Mouse (Mus musculus): Measurements from ENCODE around the gene Nphp1.

Nphp1 gene

DNA sequence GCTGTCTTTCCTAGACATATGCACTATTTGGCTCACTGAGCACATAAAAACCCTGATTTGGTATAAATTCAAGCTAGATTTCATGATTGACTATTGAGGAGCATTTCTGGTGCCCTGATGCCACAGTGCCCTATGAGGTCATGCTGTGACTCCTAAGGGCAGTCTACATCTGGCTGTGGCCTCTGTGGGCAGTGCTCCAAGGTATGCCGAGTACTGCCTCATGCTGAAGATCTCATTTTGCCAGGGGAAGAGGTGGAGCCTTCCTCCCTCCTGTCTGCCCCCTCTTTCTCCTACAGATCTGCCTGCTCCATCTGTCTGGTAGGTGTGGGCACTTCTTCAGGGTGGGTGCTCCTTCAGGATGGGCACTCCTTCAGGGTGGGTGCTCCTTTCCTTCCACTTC, 39.3 kb downstream of the Nphp1 start:
- DNase-seq (ENCODE audit: low spot score): no peak

DNA sequence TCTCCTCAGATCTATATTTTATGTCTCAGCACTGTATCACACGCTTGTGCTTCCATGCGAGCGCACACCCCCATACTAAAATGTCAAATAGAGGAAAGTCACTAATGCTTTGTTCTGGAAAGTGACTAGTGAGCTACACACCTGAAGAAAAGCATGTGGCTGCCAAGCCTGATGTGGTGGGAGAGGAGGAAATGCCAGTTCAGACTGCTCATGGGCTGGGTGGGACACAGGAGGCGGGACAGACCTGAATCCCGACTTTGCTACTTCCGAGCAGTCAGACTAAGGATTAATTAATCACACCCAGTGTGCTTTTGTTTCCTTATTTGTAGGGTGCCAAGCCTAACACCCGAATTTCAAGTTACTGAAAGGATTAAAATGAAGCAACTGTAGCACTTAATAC, 40.4 kb downstream of the Nphp1 start:
- no peak for DNase-seq (ENCODE audit: low spot score)

DNA sequence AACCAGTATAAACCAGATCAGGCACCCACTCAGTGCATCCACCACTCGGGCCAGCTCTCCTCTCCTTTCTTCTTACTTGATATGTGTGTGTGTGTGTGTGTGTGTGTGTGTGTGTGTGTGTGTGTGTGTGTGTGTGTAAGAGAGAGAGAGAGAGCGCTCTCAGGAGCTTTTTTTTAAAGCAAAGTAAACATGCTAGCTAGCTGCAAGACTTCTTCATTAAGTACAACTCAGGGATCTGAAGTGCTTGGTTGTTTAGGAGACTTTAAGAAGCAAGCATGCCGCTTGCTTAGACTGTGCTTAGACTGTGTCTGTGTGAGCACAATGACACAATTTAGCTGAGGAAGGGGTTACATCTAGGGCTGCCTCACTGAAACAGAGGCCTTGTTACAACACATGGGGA, 46.1 kb downstream of the Nphp1 start:
- DNase-seq (ENCODE audit: low spot score): no peak

DNA sequence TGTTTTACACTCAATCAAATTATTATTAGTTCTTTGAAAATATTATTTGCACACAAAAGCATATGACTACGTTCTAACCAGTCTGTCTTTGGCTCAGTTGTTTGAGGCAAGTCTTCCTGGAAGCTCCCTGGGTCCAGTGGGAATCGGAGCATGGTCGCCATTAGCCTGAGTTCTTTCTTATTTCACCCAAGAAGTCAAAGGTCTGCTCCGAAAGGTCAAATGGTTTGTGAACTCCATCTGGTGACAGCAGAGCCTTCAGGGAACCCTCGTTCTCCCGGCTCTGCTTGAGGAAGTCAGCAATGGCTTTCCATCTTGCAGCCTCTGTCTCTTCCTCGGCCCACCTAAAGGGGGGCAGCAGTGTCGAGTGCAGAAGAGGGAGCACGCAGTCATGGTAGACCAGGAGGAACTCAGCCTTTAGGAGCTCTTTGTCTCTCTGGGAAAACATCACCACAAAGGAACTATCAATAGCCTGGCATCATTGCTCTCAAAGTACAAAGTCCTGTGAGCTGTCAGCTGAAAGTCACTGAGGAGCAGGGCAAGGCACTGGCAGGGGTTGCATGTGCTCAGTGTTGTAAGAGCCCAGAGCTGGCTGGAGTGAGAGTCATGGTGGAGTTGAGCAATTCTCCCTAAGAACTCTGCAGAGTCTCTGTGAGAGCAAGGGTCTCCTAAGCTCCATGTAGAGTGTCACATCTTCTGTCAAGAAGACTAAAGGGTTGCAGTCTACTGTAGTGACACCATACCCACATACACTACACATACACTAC, 47.8 kb downstream of the Nphp1 start:
- no peak for DNase-seq (ENCODE audit: low spot score)

DNA sequence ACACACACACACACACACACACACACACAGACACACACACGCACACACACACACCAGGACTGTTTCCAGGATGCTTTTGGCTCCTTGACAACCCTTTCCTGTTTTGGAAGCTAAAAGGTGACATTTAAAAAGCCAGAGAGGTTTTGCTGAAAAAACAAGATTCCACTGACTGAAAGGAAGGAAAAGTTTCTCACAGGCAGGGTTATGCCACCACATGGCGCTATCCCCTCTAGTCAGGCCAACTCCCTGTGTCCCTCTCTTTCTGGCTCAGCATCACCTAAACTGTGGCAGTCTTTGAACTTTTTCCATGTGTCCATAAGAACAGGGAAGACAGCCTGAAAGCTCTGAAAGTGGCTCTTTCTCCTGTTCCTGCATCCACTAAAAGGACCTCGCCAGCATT, 50.8 kb downstream of the Nphp1 start:
- no peak for DNase-seq (ENCODE audit: low spot score)

DNA sequence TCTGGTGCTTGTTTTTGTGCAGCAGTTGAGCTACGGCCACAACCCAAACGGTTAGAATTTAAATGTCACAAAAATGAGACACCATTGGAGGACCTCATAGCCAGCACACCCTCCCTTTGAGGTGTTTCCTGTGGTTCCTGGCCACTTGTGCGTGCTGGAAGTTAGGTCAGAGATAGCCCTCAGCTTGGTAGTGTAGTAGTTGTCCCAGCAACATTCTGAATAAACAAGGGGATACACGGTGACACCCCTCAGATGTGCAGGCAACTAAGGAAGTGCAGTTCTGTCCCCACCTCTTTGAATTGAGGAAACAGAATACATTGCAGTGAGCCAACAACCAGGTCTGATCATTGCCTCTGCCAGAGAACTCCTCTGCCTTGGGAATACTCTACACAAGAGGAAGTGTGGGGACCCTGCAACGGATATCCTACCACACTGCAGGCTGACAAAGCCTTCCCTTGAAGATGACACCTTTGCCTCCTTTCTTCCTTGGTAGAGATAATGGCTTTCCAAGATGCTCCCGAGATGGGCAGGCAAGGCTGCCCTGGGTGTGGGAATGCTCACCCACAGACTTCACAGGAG, 52.0 kb downstream of the Nphp1 start:
- no peak for DNase-seq (ENCODE audit: low spot score)

DNA sequence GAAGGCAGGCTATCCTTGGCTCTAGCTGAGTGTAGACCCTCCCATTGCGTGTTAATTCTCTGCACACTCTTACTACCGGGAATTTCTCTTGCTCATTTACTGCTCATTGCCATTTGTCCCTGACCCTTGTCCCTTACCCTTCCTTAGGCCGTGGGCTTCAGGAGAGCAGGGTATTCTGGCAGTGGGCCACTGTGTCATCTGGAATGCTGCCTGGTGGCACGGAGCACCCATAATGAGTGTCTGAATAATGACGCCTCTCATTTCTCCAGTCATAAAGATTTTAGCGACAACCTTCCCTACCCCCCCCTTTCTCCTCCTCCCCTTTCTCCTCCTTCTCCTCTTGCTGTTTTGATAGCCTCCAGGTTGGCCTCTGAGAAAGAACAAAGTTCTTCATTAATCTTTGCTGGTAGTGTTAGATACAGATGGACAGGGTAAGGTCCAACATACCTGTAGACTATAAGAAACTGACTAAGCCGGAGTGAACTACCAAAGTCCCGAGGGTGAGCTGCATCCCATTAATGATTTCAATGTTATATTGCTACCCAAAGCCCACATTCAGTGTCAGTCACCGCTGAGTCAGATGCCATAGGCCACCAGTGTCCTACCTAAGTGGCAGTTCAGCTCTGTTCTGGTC, 53.1 kb downstream of the Nphp1 start:
- DNase-seq (ENCODE audit: low spot score): no peak

DNA sequence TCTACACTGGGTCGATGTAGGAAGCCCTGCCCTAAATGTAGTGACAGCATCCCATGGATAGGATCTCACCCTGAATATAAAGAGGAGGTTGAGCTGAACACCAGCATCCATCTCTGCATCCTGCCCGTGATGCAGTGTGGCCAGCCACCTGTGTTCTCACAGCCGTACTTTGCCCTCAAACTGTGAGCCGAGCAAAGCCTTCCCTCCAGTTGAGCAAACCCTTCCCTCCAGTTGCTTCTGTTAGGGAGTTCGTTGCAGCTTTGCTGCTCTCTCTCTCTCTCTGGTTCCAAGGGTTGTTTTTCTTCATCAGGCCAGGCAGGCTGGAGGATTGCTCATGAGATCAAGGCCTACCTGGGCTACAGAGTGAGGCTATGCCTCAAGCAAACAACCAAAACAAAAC, 53.8 kb downstream of the Nphp1 start:
- DNase-seq (ENCODE audit: low spot score): no peak

DNA sequence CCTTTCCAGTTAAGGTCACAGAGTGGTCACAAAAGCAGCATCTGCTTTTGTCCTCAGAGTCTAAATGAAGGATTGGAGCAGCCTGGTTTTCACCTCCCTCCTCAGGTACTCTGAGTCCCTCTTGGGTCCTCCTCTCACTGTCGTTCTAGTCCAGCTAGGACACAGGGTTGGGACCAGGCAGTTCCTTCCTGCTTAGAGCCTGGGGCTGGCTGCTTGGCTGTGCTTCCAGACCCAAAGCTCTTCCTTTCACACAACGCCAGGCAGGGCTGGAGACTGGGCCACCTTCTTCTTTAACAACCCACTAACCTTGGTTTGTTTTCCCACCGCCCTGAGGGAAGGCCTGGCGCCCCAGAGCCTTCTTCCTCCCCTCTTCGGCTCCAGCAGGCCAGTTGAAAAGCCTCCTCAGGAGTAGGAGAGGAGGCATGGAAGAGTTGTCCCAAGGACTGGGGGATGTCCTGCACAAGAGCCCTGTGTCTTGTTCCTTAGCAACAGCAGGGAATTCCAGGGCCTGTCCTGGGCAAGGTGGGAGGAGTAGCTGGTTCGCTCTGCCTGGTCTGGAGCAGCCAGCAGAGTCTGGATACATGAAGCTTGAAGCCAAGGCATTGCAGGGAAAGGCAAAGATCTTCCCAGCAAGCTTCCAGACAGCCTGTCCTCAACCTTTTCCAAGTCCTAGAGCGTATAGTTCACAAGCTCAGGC, 58.2 kb downstream of the Nphp1 start:
- DNase-seq (ENCODE audit: low spot score): no peak

DNA sequence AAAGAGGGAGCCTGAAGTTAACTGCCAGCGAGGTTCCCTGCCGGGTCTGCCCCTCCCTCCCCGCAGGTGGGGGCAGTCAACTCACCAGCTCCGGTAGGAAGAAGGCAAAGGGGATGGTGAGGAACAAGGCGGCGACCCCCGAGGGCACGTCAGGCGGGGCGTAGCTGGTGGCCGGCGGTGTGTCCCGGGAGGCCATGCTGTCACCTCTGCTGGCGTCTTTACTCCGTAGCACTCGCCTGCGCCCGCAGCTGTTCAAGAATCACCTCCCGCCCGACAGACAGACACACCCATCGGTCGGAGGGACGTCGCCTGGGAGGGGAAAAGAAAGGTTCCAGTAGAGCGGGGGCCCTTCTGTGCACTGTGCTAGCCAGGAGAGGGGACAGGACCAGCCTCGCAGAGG, 59.0 kb downstream of the Nphp1 start, which contains the start of gene Mall:
Mall (minus strand) TSS at position 262 of the 400 bp plus-strand sequence.
- DNase-seq (ENCODE audit: low spot score): no peak

DNA sequence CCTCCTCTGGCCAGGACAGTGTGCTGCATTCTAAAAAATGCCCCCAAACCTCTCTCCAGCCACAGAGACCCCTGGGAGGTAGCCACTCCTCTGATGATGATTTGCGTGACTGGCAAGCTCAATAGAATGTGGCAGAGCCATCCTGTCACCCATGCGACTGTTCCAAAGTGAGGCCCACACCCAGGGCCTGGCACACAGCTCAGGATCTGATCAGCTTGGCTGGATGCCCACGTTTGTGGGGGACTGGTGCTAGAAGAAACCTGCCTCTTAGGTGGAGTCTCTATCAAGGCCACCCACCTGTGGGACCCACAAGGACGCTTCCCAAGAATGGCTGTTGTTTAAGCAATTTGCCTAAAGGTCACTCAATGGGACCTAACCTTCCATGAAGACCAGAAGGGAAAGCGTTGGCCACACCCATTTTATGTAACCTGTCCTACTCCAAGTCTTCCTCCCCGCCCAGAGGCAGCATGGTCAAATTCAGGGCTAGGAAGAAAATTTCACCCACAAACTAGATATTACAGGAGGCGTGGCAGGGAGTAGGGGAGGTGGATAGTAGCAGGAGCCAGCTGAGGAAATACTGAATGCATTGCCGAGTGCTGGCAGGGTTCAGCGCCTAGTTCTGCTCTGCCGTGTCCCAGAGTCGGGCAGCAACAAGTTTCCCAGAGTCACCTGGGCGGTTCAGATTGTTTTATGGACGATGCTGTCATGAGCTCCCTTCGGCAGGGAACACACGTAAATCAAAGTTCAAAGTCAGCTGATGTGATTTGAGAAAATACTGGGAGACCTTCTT, 59.8 kb downstream of the Nphp1 start:
- DNase-seq (ENCODE audit: low spot score): no peak

DNA sequence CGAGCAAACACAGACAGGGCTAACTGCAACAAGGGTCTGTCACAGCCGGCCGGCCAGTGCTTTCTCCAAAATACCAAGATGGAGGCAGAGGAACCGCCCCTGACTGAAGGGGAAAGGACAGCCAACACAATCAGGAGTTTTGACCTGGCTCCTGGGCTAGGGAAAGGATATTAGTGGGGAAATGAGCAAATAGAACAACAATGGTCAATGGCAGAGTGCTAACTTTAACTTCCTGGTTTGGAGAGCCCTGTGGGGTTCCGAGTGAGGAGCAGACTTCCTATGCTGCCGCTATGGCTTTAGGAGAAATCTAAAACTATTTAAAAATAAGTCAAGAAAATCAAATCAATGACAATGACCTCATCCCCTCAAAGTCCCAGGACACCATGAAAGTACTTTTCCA, 60.6 kb downstream of the Nphp1 start:
- no peak for DNase-seq (ENCODE audit: low spot score)

DNA sequence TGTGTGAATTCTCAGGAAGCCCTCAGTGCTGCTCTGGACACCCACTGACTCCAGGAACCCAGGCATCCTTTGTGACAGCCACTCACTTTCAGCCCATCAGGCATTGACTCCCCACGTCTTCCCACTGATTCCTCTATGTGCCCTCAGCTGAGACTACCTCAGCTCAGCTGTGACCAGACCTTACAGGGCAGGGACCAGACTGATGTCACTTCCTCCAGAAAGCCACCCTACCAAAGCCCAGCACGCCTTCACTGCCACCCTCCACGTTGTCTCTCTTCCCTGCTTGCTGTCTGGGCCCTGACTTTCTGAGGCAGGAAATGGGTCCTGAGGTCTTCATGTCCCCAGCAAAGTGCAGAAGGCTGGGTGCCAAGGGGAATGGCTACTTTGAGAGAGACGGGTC, 65.5 kb downstream of the Nphp1 start:
- DNase-seq (ENCODE audit: low spot score): no peak

DNA sequence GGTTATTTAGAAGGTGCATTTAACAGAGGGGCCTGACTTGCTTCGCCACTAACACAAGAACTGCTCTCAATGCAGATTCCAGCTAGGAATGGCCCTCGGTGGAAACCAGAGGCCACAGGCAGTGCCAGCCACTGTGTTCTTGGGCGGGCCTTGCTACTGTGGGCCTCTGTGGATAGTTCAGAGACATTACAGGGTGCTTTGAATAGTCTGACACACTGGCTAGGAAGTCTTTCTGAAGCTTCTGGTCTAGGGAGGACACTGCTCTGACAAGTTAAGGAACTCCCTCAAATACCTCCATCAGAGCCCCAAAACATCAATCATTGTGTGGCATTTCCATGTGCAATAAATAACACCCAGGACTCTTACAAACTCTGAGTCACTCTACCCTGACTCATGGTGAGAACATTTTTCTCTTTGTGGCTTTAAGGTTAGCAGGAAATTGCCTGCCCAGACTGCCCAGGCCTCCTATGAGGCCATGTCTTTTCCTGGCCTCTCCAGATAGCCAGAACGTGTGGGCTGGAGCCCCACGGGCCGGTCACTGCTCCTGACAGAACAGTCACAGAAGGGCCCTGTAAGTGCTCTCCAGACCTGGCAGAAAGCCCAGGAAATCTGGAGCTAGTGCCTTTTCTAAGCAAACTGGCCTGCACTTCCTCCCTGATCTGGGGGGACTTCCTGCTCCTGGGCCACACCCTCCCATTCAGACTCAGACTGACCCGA, 66.4 kb downstream of the Nphp1 start:
- DNase-seq (ENCODE audit: low spot score): peak; percentile 46

DNA sequence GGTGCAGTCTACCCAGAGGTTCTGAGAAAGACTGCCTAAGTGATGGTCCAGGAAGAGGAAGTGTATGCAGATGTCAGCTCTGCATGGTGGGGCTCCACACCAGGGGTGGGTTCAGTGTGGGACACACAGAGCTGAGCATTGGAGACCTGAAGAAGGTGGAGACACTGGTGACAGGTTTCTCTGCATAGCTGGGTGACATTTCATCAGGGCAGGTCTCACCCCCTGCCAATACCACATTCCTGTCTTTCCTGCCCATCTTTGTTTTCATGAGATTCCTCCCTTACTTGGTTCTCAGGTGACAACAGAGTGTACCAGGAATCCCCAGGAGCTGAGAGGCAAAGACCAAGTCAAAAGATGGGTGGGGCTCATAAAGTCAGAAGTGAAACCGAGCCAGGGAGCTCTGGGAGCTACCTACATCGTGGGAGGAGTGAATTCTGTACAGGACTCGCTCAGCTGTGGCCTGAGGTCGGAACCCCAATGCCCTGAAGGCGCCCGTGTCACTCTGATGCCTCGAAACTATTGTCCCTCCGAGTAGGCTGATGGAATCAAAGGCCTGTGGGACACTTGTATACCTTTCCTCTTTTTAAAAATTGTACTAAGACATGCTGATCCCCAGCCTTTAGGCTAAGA, 69.7 kb downstream of the Nphp1 start:
- DNase-seq (ENCODE audit: low spot score): no peak

DNA sequence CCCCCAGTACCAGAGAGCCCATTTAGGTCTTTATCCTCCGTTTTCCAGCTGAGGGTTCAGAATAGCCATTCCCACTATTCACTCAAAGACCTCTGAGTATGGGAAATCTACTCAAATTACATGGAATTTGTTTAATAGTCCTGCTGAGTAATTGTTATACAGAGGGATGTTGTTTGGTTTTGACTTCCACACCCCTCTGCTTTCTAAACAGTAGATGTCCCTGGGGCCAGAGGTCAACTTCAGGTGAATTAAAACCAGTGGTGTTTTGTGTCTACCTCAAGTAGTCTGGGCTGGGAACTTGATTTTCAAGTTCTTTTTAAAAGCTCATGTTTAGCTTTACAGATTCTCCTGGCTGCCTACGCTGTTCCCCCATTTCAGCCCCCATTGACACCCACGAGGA, 74.0 kb downstream of the Nphp1 start:
- no peak for DNase-seq (ENCODE audit: low spot score)

DNA sequence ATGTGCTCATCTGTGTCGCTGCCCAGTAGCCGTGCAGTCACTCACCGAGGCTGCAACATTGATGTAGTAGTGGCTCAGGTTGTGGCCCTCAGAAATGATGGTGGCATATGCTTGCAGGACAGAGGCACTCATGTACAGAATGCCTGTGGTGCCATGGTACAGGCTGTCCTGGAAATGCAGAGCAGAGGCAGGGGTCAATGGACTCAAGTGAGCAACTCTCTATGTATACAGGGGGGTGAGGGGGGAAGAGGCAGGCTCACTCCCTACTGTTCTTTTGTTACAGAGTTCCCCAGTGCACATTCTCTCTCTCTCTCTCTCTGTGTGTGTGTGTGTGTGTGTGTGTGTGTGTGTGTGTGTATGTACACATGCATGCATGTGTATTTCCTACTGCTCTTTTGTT, 79.9 kb downstream of the Nphp1 start:
- DNase-seq (ENCODE audit: low spot score): no peak

DNA sequence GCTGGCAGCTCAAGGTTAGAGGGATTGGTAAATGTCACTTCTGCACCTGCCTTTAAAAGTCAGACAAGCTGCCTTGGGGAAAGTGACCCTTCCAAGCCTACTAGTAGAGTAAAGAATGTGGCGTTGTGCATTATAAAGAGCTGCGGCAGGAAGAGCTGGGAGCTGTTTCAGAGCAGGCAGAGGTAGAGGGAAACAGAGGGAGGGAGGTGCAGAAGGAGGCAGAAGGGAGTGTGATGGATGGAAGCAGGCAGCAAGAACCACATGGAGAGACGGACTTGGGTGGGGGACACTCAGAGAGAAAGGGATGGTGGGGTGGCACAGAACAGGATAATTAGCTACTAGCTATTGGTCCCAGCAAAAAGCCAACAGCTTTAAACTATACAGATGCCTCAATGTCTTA, 80.6 kb downstream of the Nphp1 start:
- DNase-seq (ENCODE audit: low spot score): no peak

DNA sequence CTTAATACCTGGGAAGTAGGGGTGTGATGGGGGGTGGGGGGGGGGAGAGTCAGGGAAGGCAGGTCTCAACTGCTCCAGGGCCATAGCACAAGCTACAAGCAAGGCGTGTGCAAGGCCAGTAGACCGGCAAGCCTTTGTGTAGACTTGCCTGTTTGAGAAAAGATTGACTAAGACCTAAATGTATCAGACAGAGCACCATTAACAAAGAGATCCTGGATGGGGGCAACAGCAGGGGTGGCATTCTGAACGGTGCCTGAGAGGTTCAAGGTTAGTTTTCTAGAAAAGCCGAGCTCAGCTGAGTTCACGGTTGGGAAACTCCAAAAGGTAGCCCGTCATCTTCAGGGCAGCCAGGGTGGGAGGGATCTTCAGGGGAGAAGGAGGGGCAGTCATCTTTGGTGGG, 83.4 kb downstream of the Nphp1 start:
- DNase-seq (ENCODE audit: low spot score): no peak
